Mouse (Mus musculus): ENCODE measurements around the gene 1500009C09Rik. TPM values are rescaled to one million over a fixed set of nuclear protein-coding genes. Genes with fewer than 3 reads are reported as not detected.

The 1500009C09Rik gene
- total and polyA plus RNA-seq, 3 experiments: not detected

DNA sequence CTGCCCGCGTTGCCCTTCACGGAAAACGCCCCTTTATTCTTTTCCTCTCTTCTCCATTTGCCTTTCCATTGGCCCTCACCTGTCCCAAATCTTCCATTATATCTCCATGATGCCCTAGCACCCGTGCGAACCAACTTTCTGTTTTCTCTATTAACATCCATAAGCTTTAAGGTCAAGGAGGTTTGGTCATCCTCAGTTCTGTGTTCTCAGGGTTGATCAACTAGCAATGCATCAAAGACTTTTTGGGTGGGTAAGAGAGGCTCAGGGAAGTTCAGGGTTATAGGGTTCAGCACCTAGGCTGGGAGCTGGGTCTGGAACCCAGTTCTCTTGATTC lies 22.4 kb downstream of the 1500009C09Rik start, which contains the start of gene Sept3:
Sept3 (plus strand) TSS at position 301 of the 334 bp plus-strand sequence.
- Histone ChIP-seq H3K27me3 (replicated peaks) (peaks cover 94% of the 10 kb centered on the region), H3K9ac (ENCODE audit: insufficient read depth, low read depth) (no peak within 1 kb of the TSS), H3K4me1 (ENCODE audit: control insufficient read depth in 1 of 2, insufficient read depth in 2 of 2) (peaks cover 5 to 8% of the 10 kb centered on the region in 2 experiments; a peak in 3 of 4 replicates), H3K27ac (ENCODE audit: insufficient read depth, low read depth) (no peak within 1 kb of the TSS), H3K4me2 (ENCODE audit: insufficient read depth, low read depth, poor library complexity, severe bottlenecking) (peak within 1 kb of the TSS; percentile 65), H3K4me3 (replicated peaks in 1 of 3; ENCODE audit: low read depth in 2 of 3, low read length in 2 of 3, poor library complexity in 1 of 3) (no peak within 1 kb of the TSS), H3K36me3 (replicated peaks in 1 of 2; ENCODE audit: control insufficient read depth in 1 of 2, insufficient read depth in 1 of 2, low read length in 1 of 2) (no peaks in the 10 kb centered on the region), H3K9me3 (replicated peaks; ENCODE audit: low read length) (no peaks in the 10 kb centered on the region), H3K79me2 (replicated peaks; ENCODE audit: control insufficient read depth, extremely low read depth, insufficient read depth, poor library complexity, severe bottlenecking) (no peaks in the 10 kb centered on the region)
- dilution Hi-C loops (cut with MboI; ENCODE audit: extremely low pct_ligation_motif_present, extremely low pct_unique_long_range_greater_than_20kb, low sequenced_read_pairs) (no loop called here), in situ Hi-C loops (cut with MboI; ENCODE audit: low pct_ligation_motif_present, low pct_unique_long_range_greater_than_20kb, low sequenced_read_pairs) (loop anchor here (25.0 kb wide), 1 partner anchor 813 kb away; the partner anchor contains the start of gene Serhl)
- DNase-seq (ENCODE audit: extremely low read depth): no peak
- TF ChIP-seq JUN (IDR thresholded peaks at IDR 0.05; ENCODE audit: insufficient read depth, low read depth, low read length) (no peak), NELFE (IDR thresholded peaks at IDR 0.05; ENCODE audit: low read depth, low read length) (no peak)

DNA sequence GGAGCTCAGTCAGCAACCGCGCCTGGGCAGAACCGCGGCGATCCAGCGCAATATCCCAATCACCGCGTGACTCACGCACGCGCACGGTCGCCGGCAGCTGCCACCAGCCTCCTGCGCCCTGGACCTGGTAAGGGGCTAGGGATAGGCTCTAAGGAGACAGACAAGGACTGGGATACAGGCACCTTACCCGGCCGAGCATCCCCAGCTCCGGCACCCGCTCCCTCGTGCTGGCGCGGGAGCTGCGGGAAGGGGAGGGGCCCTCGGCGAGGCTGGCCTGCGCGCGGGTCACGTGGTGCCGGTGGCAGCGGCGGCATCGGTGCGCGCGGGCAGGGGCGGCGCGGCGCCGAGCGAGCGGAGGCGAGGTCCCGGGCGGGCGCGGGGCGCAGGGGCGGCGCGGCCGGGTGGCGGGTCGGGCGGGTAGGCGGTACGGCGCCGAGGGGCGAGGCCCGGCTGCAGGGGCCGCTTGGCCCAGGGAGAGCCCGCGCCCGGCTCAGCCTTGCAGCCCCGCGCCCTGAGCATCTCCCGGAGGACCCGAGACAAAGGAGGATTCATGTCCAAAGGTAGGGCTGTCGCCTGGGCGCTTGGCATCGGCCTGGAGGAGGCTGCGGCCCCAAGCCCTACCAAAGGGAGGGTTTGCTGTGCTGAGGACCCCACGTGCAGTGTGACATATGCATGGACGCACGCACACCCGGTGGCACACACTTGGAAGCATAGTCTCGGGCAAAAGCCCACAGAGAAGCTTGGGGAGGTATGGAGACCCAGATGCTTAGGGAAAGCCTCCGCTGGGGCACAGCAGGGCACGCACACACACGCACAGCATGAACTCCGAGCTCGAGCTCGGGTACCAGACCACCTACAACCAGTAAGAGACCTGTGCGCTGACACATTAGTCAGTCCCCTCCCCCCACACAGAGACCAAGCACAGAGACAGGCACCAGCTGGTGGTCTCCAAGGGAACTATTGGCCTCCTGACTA lies 23.0 kb downstream of the 1500009C09Rik start:
- peaks cover 5 to 8% of the 10 kb centered on the region in 2 experiments; a peak in 3 of 4 replicates for H3K4me1 ChIP-seq (ENCODE audit: control insufficient read depth in 1 of 2, insufficient read depth in 2 of 2)
- in situ Hi-C loops (cut with MboI; ENCODE audit: low pct_ligation_motif_present, low pct_unique_long_range_greater_than_20kb, low sequenced_read_pairs): loop anchor here (25.0 kb wide), 2 partner anchors 512 to 812 kb away; partner anchors contain the start of genes Cyp2d26 and Serhl
- no peaks in the 10 kb centered on the region for H3K79me2 ChIP-seq (replicated peaks; ENCODE audit: control insufficient read depth, extremely low read depth, insufficient read depth, poor library complexity, severe bottlenecking)
- no peak overlapping the region for H3K9ac ChIP-seq (ENCODE audit: insufficient read depth, low read depth)
- H3K36me3 ChIP-seq (replicated peaks in 1 of 2; ENCODE audit: control insufficient read depth in 1 of 2, insufficient read depth in 1 of 2, low read length in 1 of 2): no peaks in the 10 kb centered on the region
- no peak for DNase-seq (ENCODE audit: extremely low read depth)
- H3K27ac ChIP-seq (ENCODE audit: insufficient read depth, low read depth): no peak overlapping the region
- TF ChIP-seq USF1 (IDR thresholded peaks at IDR 0.05; ENCODE audit: low read depth, low read length) (peak; percentile 64), NRF1 (IDR thresholded peaks at IDR 0.05; ENCODE audit: low read depth, low read length) (0 out of 2 replicates have a peak, but pooled peaks have one; percentile 35), ZKSCAN1 (IDR thresholded peaks at IDR 0.05; ENCODE audit: borderline replicate concordance, low read depth, low read length) (no peak)
- peaks cover 92% of the 10 kb centered on the region for H3K27me3 ChIP-seq (replicated peaks)
- H3K9me3 ChIP-seq (replicated peaks; ENCODE audit: low read length): no peaks in the 10 kb centered on the region
- no peak overlapping the region for H3K4me3 ChIP-seq (replicated peaks in 1 of 3; ENCODE audit: low read depth in 2 of 3, low read length in 2 of 3, poor library complexity in 1 of 3)
- peak overlapping the region; percentile 65 for H3K4me2 ChIP-seq (ENCODE audit: insufficient read depth, low read depth, poor library complexity, severe bottlenecking)
- dilution Hi-C loops (cut with MboI; ENCODE audit: extremely low pct_ligation_motif_present, extremely low pct_unique_long_range_greater_than_20kb, low sequenced_read_pairs): no loop called here

DNA sequence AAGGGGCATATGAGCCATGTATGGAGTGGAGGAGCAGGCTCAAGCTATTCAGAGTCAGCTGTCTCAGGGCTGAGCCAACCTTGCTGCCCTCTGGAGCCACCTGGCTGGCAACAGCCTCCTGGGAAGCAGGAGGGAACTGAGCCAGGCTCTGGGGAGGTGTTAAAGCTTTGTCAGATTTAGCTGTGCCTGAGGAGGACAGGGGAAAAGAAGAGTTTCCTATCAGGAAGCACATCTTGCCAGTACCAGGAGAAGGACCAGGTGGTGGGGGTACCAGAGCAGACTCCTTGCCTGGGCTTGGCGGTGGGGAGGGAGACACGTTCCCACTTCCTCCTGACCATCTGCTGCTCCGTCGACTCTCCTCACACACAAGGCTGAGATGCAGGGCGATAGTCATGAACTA lies 25.4 kb downstream of the 1500009C09Rik start:
- Histone ChIP-seq H3K9me3 (replicated peaks; ENCODE audit: low read length) (no peaks in the 10 kb centered on the region), H3K4me1 (ENCODE audit: control insufficient read depth in 1 of 2, insufficient read depth in 2 of 2) (peaks cover 5 to 8% of the 10 kb centered on the region in 2 experiments; a peak in 3 of 4 replicates), H3K4me2 (ENCODE audit: insufficient read depth, low read depth, poor library complexity, severe bottlenecking) (no peak overlapping the region), H3K36me3 (replicated peaks in 1 of 2; ENCODE audit: control insufficient read depth in 1 of 2, insufficient read depth in 1 of 2, low read length in 1 of 2) (no peaks in the 10 kb centered on the region), H3K9ac (ENCODE audit: insufficient read depth, low read depth) (no peak overlapping the region), H3K4me3 (replicated peaks in 1 of 3; ENCODE audit: low read depth in 2 of 3, low read length in 2 of 3, poor library complexity in 1 of 3) (no peak overlapping the region), H3K27ac (ENCODE audit: insufficient read depth, low read depth) (no peak overlapping the region), H3K79me2 (replicated peaks; ENCODE audit: control insufficient read depth, extremely low read depth, insufficient read depth, poor library complexity, severe bottlenecking) (no peaks in the 10 kb centered on the region), H3K27me3 (replicated peaks) (peaks cover 75% of the 10 kb centered on the region)
- in situ Hi-C loops (cut with MboI; ENCODE audit: low pct_ligation_motif_present, low pct_unique_long_range_greater_than_20kb, low sequenced_read_pairs): loop anchor here (25.0 kb wide), 1 partner anchor 510 kb away; the partner anchor contains the start of gene Cyp2d26
- DNase-seq (ENCODE audit: extremely low read depth): no peak
- dilution Hi-C loops (cut with MboI; ENCODE audit: extremely low pct_ligation_motif_present, extremely low pct_unique_long_range_greater_than_20kb, low sequenced_read_pairs): no loop called here
- TF ChIP-seq USF2 (conservative IDR thresholded peaks at IDR 0.05; ENCODE audit: low read depth, low read length): no peak
- TF ChIP-seq RCOR1 (conservative IDR thresholded peaks at IDR 0.05; ENCODE audit: low read depth, low read length): no peak
- no peak for TF ChIP-seq ZC3H11A (IDR thresholded peaks at IDR 0.05; ENCODE audit: low read depth, low read length)
- no peak for TF ChIP-seq SMC3 (IDR thresholded peaks at IDR 0.05; ENCODE audit: low read depth, low read length)
- no peak for TF ChIP-seq MAZ (IDR thresholded peaks at IDR 0.05; ENCODE audit: low read depth, low read length)
- TF ChIP-seq MAX (IDR thresholded peaks at IDR 0.05; ENCODE audit: low read length): no peak
- TF ChIP-seq POLR2A (IDR thresholded peaks at IDR 0.05; ENCODE audit: low read depth, low read length): no peak
- no peak for TF ChIP-seq HCFC1 (IDR thresholded peaks at IDR 0.05; ENCODE audit: low read depth, low read length)
- no peak for TF ChIP-seq MEF2A (IDR thresholded peaks at IDR 0.05; ENCODE audit: borderline replicate concordance, low read depth, low read length)
- no peak for TF ChIP-seq IRF4 (IDR thresholded peaks at IDR 0.05; ENCODE audit: low read depth, low read length)
- no peak for TF ChIP-seq CTCF (conservative IDR thresholded peaks at IDR 0.05 in 1 of 2, IDR thresholded peaks at IDR 0.05 in 1 of 2; ENCODE audit: low read depth in 2 of 2, low read length in 2 of 2)
- no peak for TF ChIP-seq EP300 (IDR thresholded peaks at IDR 0.05; ENCODE audit: low read length)
- TF ChIP-seq MXI1 (IDR thresholded peaks at IDR 0.05; ENCODE audit: low read depth, low read length): no peak
- TF ChIP-seq NRF1 (IDR thresholded peaks at IDR 0.05; ENCODE audit: low read depth, low read length): no peak
- TF ChIP-seq RAD21 (IDR thresholded peaks at IDR 0.05; ENCODE audit: low read depth, low read length): no peak
- TF ChIP-seq ZNF384 (IDR thresholded peaks at IDR 0.05; ENCODE audit: low read depth, low read length): no peak
